Mouse (Mus musculus): ENCODE measurements around the gene Armc2.

GRCm38 (mm10) chr10:41912290-41912994, 105.8 kb downstream of the Armc2 start:
- no peak for TF ChIP-seq CTCF (IDR thresholded peaks at IDR 0.05; ENCODE audit: low read depth, low read length)
- peak; percentile 94 for TF ChIP-seq TAL1 (conservative IDR thresholded peaks at IDR 0.05; ENCODE audit: low read depth, low read length)

Measured in G1E (cell line).